Comparison of ENCODE assay signal across 8 mouse cellular contexts in the genomic region with DNA sequence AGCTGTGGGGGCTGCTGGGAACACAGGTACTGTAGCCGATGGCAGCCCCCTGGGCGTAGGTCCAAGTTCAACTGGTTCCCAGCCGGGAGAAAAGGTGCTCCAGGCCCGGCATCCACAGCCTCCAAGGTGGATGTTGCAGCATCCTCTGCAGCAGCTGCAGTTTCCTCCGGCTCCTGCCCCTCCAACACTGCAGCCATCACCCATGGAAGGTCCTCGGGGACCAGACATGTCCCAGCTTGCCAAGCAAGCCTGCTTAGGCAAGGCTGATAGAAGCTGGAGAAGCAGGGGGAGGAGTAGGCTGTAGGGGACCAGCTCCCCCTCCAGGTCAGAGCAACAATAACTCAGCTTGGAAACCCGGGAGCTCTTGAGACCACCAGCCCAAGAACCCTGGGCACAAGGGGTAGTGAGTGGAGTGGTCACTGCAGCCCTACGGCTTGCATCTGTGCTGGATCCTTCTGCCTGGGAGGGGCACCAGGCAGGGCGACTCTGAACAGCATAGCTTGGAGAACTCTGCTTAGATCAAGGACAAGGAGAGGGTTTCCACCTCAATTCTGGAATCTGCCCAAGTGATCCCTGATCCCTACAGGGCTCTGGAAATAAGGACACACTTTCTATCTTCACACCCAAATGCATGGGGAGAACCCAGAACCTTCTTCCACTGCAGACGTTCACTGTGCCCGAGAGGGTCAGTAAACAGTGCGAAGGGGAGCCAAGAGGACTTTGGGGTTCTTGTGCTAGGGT. TPM values are rescaled to one million over a fixed set of nuclear protein-coding genes. Genes with fewer than 3 reads are reported as not detected.
DNase-seq lines count a peak whose midpoint lies in the region; ATAC-seq and TF ChIP-seq lines count a peak whose summit lies in the region.

No protein-coding gene starts in this region.

- ATAC-seq in Patski: peak; percentile 28
- no peak for ATAC-seq in midbrain, embryonic 13.5 days

- no peak for TF ChIP-seq CTCF in lung, adult 2 months (IDR thresholded peaks at IDR 0.05; ENCODE audit: insufficient read depth, low read length)
- TF ChIP-seq CTCF in Patski (IDR thresholded peaks at IDR 0.05): no peak
- TF ChIP-seq CTCF in embryonic fibroblast, embryonic 13.5 days (IDR thresholded peaks at IDR 0.05; ENCODE audit: borderline replicate concordance, insufficient read depth, low read length): peak; percentile 39; the same call in 1 of the 2 replicates

- WGBS in lung, adult 2 months: 14% methylated on average over 12 of the region's 12 CpGs
- WGBS in midbrain, embryonic 13.5 days: 30% methylated on average over 12 of the region's 12 CpGs

- POLR2A ChIA-PET in Patski (lab: Charles Lee): interaction anchor here (1.4 kb wide), 1 partner anchor 34 kb away, joined by 3 read pairs; no protein-coding TSS in a partner anchor

- CTCF ChIA-PET in Patski (lab: Charles Lee): interaction anchor here (1.2 to 2.1 kb wide), 5 partner anchors 14 to 101 kb away, joined by 3 to 11 read pairs (median 4); partner anchors contain the start of genes Cend1 and Gatd1

- H3K9me3 ChIP-seq in midbrain, embryonic 13.5 days: no peaks in the 10 kb centered on the region

- H3K4me3 ChIP-seq in lung, adult 2 months (replicated peaks; ENCODE audit: extremely low read depth, low read depth, low read length): peak overlapping the region; percentile 52
- H3K4me3 ChIP-seq in embryonic fibroblast, embryonic 13.5 days (ENCODE audit: insufficient read depth, low read length): peak overlapping the region; percentile 63
- H3K4me3 ChIP-seq in midbrain, embryonic 13.5 days (replicated peaks): peak overlapping the region; percentile 37

- peak overlapping the region; percentile 3; the same call in 1 of the 2 replicates for H3K27ac ChIP-seq in embryonic fibroblast, embryonic 13.5 days (ENCODE audit: insufficient read depth, low read length)
- H3K27ac ChIP-seq in midbrain, embryonic 13.5 days: no peak overlapping the region

- in situ Hi-C loops in Patski (cut with MboI; ENCODE audit: low pct_unique_long_range_greater_than_20kb): no loop called here

- H3K36me3 ChIP-seq in midbrain, embryonic 13.5 days: peaks cover 10% of the 10 kb centered on the region

- H3K9ac ChIP-seq in midbrain, embryonic 13.5 days (replicated peaks): peak overlapping the region; percentile 57

- peak overlapping the region; percentile 58 for H3K4me2 ChIP-seq in midbrain, embryonic 13.5 days (replicated peaks)

- DNase-seq in lung, adult 2 months: no peak
- no peak for DNase-seq in lung, postnatal 14 days
- no peak for DNase-seq in Patski (ENCODE audit: low read depth, low spot score)
- DNase-seq in induced T-regulatory cell, adult 2 months (ENCODE audit: low read depth): peak; percentile 64
- DNase-seq in layer of hippocampus, postnatal 14 days (ENCODE audit: low spot score in 2 of 2): no peak
- DNase-seq in adrenal gland, postnatal 25 days: no peak

- H3K4me1 ChIP-seq in lung, adult 2 months (ENCODE audit: control insufficient read depth, insufficient read depth, low read length): peaks cover 8% of the 10 kb centered on the region; the same call in 1 of the 2 replicates
- peaks cover 3% of the 10 kb centered on the region; the same call in 1 of the 2 replicates for H3K4me1 ChIP-seq in embryonic fibroblast, embryonic 13.5 days (ENCODE audit: control insufficient read depth, insufficient read depth, low read length)
- peaks cover 32% of the 10 kb centered on the region for H3K4me1 ChIP-seq in midbrain, embryonic 13.5 days (replicated peaks)

- TF ChIP-seq POLR2A in lung, adult 2 months (IDR thresholded peaks at IDR 0.05; ENCODE audit: borderline replicate concordance, extremely low read depth, low read depth, low read length): no peak
- TF ChIP-seq POLR2A in embryonic fibroblast, embryonic 13.5 days (IDR thresholded peaks at IDR 0.05; ENCODE audit: low read depth, low read length): peak; percentile 80

- H3K27me3 ChIP-seq in Patski: no peaks in the 10 kb centered on the region
- no peaks in the 10 kb centered on the region for H3K27me3 ChIP-seq in midbrain, embryonic 13.5 days

RNA-seq across cellular contexts. Expression of gene Pidd1, which starts 0.6 kb away (rescaled TPM):
- 6.7 and 7.1 TPM in 2 replicates for polyA plus RNA-seq in lung, adult 2 months (2012; rRNA removed)
- polyA plus RNA-seq in Patski (2021): 4.9 TPM
- polyA plus RNA-seq in embryonic fibroblast, embryonic 13.5 days (2011; ENCODE audit: insufficient read length, low read depth, missing spikeins): 12.4 and 18.1 TPM in 2 replicates
- 6.3 and 7.1 TPM in 2 replicates for polyA plus RNA-seq in midbrain, embryonic 13.5 days (2015; fragmentation: Nextera tagmentation; extraction: Ambion mirVana)
- total RNA-seq in layer of hippocampus, postnatal 14 days (2021): 1 to 10 TPM; 1.9 TPM
- total RNA-seq in adrenal gland, postnatal 25 days (2021): 3.0 and 3.3 TPM in 2 replicates

RNA-seq across cellular contexts. Expression of gene Rplp2, which starts 3.9 kb away (rescaled TPM):
- 415 and 591 TPM in 2 replicates for polyA plus RNA-seq in lung, adult 2 months (2012; rRNA removed)
- polyA plus RNA-seq in Patski (2021): 1,558 TPM
- polyA plus RNA-seq in embryonic fibroblast, embryonic 13.5 days (2011; ENCODE audit: insufficient read length, low read depth, missing spikeins): 1,600 and 1,818 TPM in 2 replicates
- polyA plus RNA-seq in midbrain, embryonic 13.5 days (2015; fragmentation: Nextera tagmentation; extraction: Ambion mirVana): 787 and 794 TPM in 2 replicates
- 100 to 1,000 TPM; 577 to 590 TPM for total RNA-seq in layer of hippocampus, postnatal 14 days (2021)
- total RNA-seq in adrenal gland, postnatal 25 days (2021): 917 and 919 TPM in 2 replicates

RNA-seq across cellular contexts. Expression of gene Slc25a22, which starts 5.6 kb away (rescaled TPM):
- 47.3 and 48.6 TPM in 2 replicates for polyA plus RNA-seq in lung, adult 2 months (2012; rRNA removed)
- polyA plus RNA-seq in Patski (2021): 20.6 TPM
- polyA plus RNA-seq in embryonic fibroblast, embryonic 13.5 days (2011; ENCODE audit: insufficient read length, low read depth, missing spikeins): 24.0 and 26.9 TPM in 2 replicates
- 71.3 and 72.1 TPM in 2 replicates for polyA plus RNA-seq in midbrain, embryonic 13.5 days (2015; fragmentation: Nextera tagmentation; extraction: Ambion mirVana)
- 100 to 1,000 TPM; 366 to 390 TPM for total RNA-seq in layer of hippocampus, postnatal 14 days (2021)
- total RNA-seq in adrenal gland, postnatal 25 days (2021): 95.6 and 102 TPM in 2 replicates

RNA-seq across cellular contexts. Expression of gene Pnpla2, which starts 11.7 kb away (rescaled TPM):
- polyA plus RNA-seq in lung, adult 2 months (2012; rRNA removed): 289 and 356 TPM in 2 replicates
- 90.7 TPM for polyA plus RNA-seq in Patski (2021)
- 18.9 and 26.7 TPM in 2 replicates for polyA plus RNA-seq in embryonic fibroblast, embryonic 13.5 days (2011; ENCODE audit: insufficient read length, low read depth, missing spikeins)
- 16.2 and 19.2 TPM in 2 replicates for polyA plus RNA-seq in midbrain, embryonic 13.5 days (2015; fragmentation: Nextera tagmentation; extraction: Ambion mirVana)
- 10 to 100 TPM; 32.4 to 36.6 TPM for total RNA-seq in layer of hippocampus, postnatal 14 days (2021)
- 538 and 617 TPM in 2 replicates for total RNA-seq in adrenal gland, postnatal 25 days (2021)

RNA-seq across cellular contexts. Expression of gene Cend1, which starts 14.0 kb away (rescaled TPM):
- 0.38 and 0.56 TPM in 2 replicates for polyA plus RNA-seq in lung, adult 2 months (2012; rRNA removed)
- polyA plus RNA-seq in Patski (2021): 0.04 TPM
- 4.9 and 5.4 TPM in 2 replicates for polyA plus RNA-seq in embryonic fibroblast, embryonic 13.5 days (2011; ENCODE audit: insufficient read length, low read depth, missing spikeins)
- polyA plus RNA-seq in midbrain, embryonic 13.5 days (2015; fragmentation: Nextera tagmentation; extraction: Ambion mirVana): 43.6 and 44.0 TPM in 2 replicates
- 100 to 1,000 TPM; 332 to 341 TPM for total RNA-seq in layer of hippocampus, postnatal 14 days (2021)
- 0.57 and 1.3 TPM in 2 replicates for total RNA-seq in adrenal gland, postnatal 25 days (2021)
